Mouse (Mus musculus) thymus, postnatal 36 days (tissue): ENCODE measurements around the gene Cd79b.

Experiments used
- DNase-seq, 2 experiments: peaks; one replicate each; pipeline ENCODE4 v3.0.0; 2022; ENCODE audit warnings: mixed read lengths in 2 of 2

Gene Cd79b

DNA sequence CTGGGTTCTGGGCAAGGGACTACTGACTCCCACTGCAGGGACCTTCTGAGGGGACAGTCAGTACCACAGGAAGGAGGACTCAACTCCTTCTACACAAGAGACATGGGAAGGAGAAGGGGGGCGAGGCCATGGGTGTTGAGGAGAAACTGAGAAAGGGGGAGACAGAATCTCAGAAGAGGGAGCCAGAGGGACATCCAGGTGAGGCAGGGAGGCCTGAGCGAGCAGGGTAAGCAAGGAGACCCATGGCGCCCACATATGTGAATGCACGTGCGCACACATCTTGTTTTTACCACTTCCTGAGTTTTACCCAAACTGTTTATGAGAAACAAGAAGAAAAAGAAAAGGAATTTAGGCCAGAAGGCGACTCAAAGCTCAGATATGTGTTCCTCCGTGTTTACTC, 3.2 kb upstream of the Cd79b start:
- DNase-seq = peak; percentile 57 to 71

DNA sequence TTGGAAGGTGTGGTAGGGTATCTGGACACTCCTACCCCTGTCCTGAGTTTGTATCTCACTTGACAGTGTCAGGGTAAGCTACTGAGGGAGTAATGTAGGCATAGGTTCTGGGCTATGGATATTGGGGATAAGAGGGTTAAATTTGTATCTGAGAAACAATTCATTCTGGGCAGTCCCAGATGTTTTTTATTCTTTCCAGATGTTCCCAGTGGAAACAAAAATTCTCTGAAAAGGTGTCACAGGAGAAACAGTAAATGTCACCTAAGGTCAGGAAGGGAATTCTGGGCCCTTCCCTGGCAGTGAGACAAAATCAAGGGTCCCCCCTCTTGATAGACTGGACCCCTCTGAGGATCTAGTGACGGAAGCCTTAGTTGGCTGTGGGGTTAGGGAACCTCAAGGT, 1.9 kb upstream of the Cd79b start:
- DNase-seq = no peak

DNA sequence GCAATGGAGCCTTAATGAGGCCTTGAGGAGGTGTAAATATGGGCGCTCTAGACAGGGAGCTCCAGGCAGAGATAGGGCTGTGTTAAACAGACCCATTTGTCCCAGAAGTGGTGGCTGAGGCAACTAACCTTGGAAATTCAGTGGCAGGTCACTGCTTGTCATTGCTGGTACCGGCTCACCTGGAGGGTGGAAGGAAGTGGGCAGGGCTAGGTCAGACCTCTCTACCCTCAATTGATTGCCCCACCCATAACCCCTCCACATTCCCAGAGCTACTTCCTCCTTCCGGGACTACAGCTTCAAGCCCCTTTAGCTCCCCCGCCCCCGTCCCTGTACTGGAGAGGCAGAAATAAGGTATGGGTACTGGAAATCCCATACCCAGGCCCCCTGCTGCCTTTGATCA, 1.0 kb downstream of the Cd79b start:
- DNase-seq = no peak

DNA sequence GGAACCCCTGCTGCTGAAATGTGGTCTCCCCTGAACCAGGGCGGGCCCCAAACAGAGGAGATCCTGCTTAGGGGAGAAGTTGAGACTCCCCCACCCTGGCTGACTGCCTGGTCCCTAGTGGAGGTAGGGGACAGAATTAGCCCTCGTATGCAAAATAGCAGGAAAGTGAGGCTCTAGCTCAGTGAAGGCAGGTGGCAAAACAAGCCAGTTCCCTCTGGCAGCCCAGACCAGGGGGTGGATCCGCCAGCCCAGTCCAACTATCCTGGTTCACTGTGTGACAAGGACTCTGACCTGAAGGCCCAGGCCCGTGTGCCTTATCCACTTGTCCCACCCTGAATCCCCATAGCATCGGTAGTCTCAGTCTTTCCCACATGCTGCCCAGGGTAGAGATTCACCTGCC, 4.4 kb downstream of the Cd79b start:
- no peak for DNase-seq

DNA sequence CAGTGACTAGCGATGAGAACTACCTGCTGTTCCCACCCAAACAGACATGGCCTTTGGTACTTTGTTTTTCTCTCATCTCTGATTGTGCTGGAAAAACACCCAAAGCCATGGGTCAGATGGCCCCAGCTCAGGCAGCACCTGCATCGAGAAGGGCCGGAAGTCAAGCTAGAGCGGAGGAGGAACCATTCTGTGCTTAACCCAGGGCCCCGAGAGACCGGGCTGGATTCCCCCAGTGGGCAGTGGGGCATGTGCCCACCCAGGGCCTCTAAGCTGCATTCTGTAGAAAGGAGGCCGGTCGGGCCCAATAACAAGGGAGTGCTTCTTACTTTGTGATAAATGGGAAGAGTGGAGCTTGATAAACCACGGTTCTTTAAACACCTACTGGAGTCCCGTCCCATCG, 6.4 kb downstream of the Cd79b start:
- no peak for DNase-seq

DNA sequence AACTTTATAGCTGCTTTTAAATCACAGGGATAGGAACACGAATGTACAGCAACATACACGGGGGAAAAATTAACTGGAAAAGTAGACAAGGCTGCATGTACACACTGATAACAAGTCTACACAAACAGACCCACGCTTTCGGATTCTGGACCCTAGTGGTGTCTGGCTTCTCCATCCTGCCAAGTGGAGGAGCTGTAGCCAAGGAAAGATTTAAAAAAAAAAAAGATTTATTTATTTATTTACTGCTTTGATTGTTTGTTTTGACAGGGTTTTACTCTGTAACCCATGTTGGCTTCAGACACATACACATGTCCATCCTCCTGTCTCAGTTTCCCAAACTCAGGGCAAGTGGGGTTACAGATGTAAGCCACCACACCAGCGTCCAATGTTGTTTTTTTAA, 7.1 kb downstream of the Cd79b start:
- DNase-seq = no peak

DNA sequence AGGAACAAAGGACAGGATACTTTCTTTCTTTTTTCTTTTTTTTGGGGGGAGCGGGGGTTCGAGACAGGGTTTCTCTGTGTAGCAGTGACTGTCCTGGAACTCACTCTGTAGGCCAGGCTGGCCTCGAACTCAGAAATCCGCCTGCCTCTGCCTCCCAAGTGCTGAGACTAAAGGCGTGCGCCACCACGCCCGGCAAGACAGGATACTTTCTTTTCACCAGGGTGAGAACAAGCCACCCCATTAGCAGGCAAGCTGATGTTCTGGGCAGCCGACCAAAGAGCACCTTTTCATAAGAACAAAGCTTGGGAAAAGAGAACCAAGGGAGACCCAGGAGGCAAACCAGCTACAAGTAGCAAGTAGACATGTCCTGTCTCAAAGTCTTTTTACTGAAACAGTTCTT, 7.8 kb downstream of the Cd79b start:
- DNase-seq = no peak

DNA sequence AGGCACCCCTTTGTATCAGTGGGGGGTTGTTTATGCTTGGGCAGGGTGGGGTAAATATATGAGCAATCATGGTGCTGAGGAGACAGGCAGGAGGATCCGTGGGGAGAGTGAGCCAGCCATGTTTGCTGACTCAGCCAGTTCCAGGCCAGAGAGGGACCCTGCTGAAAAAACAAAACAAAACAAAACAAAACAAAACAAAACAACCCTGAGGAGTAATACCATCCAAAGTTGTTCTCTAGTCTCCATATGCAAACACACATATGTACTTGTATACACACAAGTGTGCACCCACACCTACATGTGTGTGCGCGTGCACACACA, 8.5 kb downstream of the Cd79b start:
- no peak for DNase-seq

DNA sequence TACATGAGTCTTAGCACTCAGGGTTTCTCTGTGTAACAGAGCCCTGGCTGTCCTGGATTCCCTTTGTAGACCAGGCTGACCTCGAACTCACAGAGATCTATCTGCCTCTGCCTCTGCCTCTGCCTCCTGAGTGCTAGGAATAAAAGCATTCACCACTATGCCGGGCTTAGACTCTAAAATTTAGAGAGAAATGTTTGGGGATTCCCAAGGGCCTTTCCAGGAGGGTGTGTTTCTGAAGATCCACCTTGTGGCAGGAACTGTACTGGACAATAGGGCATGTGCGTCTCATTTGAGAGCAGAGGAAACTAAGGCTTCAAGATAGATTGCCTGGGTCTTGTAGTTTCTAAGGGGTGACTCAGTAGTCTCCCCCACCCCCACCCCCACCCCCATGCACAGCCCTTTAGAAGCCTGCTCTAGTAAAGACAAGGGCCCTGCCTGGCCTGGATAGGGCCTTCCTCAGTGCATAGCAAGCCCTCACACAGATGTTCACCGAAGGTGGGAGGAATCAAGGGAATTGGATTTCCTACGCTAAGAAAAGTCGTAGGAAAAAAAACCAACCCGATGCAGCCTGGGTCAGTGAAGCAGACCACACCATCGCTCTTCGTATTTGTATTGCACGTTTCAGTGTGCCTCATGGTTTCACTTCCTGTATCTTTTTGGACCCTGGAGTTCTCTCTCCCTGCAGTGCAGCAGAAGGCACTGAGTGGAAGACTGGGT, 9.1 kb downstream of the Cd79b start:
- no peak for DNase-seq

DNA sequence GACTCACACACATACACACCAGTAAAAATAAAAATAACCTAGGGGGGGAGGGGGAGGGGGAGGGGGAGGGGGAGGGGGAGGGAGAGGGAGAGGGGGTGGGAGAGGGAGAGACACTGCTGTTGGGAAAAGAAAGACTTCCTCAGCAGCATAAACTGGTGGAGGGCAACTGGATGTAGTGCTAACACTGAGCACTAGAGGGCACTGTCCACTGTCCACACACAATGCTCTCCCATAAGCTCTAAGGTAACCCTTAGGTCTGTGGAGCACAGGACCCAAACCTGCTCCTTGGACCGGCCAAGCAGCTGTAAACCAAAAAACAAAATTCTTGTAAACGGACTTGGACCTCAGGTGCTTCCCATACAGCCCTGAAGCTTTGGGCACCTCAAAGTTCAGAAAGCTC, 11.9 kb downstream of the Cd79b start:
- peak; percentile 62 to 69 for DNase-seq

DNA sequence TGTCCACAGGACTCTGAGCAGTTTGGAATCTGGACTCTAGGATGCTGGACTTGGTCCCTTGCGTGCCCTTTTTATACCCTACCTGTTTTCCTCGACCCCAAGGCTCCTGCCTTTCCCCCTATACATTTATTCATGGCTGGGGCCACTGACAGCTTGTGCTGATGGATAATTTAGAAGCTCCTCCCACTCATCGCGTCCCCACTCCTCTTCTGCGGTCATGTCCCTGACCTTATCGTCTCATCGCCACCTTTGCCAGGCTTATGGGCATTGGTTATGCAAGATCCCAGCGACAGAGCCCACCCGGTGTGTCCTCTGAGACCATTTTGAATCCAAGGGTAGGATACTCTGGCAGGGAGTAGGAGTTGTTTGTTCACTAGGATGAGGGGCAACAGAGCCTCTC, 12.8 kb downstream of the Cd79b start, which contains the start of gene Gh:
Gene Gh (minus strand): TSS at position 101 of the 400 bp plus-strand sequence.
- DNase-seq = no peak

DNA sequence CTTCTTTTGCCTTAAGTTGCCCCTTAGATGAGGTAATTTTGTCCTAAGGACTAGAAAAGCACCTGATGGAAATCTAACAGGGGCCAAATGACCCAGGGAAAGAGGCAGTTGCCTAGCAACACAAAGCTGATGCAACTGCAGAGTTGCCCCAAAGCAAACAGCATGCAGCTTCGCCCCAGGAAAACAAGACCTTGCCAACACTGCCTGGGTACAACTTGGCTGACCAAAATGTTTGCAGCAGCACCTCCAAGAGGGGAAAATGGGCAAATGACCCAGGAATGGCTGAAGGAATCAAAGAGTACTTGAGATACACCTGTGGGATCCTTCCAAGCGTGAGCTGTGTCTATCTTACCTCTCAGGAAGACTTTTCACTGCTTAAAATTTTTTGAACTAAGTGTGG, 22.7 kb downstream of the Cd79b start:
- no peak for DNase-seq

DNA sequence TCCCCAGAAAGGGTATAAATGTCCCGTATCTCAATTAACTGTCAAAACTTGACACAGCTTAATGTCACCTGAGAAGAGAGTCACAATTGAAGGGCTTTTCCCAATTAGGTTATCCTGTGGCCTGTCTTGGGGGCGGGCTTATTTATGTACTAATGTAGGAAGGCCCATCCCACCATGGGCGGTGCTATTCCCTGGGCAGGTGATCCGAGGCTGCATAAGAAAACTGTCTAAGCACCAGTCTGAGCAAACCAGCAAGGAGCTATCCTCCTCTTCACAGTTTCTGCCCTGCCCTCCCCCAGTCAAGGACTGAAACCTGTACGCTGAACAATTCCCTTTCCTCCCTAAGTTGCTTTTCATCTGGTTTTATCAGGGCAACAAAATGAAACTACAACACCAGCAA, 24.2 kb downstream of the Cd79b start:
- DNase-seq = no peak

DNA sequence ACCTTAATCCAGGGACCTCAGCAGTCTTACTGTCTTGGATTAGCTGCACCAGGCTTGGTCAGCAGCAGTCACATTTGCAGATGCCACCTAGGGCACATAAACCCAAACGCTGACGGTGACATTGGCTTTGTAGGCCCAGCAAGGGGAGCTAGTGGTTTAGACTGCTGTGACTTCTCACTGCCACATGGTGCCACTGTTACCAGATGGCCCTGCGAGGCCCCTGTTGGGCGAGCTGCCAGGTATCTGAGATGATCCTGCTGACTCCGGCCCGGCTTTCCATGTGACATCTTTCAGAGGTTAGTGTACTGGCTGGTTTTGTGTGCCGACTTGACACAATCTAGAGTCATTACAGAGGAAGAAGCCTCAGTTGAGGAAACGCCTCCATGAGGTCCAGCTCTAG, 25.2 kb downstream of the Cd79b start:
- DNase-seq = no peak

DNA sequence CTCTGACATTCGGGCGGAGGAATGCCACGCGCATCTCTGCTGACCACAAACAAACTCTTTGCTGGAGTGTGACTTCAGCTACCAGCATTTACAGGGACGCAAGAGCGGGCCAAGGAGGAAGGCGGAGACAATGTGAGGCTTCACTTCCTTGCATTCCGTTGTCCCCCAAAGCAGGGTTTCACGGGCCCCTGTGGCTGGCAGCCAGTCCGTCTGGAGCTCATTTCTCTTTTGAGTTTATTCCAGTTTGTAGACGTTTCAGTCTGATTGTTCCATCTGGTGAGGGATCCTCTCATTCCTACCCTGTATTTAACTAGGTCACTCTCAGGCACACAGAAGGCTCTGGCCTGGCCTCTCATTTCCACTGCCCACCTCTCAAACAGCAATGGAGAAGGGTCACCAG, 27.6 kb downstream of the Cd79b start:
- no peak for DNase-seq

DNA sequence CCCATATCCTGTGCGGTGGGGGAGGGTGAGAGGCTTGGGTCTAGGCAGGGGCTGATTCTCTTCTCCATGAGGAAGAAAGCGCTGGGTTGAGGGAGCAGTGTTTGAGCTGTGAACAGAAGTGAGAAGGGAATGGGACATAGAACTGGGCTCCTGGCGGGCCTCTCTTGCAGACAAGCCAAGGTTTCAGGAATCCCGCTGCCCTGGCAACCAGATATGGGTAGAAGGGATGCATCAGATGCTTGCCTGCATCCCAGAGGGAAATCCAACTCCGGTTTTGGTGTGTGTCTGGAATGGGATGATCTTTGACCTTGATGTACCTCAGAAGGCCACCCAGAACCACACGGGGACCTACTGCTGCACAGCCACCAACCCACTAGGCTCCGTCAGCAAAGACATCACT, 28.4 kb downstream of the Cd79b start:
- no peak for DNase-seq

DNA sequence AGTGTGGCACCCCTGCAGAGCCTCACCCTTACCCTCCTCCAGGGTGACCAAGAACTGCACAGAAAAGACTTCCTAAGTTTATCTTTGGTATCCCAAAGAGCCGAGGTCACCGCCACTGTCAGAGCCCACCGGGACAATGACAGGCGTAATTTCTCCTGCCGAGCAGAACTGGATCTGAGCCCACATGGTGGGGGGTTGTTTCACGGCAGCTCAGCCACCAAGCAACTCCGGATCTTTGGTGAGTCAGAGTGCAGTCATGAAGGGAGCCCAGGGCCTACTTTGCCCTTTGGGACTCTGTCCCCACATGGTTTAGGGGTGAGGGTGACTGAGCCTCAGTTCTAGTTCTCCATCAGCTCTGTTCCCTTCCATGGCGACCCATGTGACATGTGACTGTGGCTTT, 30.4 kb downstream of the Cd79b start:
- DNase-seq = no peak

DNA sequence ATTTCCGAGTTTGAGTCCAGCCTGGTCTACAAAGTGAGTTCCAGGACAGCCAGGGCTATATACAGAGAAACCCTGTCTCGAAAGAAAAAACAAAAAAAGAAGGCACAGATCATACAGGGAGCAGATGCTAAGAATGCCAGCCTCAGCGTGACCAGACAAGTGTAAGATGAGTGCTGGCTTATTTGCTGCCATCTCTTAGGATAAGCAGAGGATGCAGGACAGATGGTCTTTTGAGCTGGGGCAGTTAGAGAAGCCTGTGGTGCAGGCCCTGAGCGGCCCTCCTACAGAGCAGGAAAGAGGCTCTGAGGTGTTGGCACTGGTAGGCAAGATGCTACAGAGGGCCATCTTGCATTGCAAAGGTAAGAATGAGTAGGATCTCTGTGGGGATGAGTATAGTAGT, 31.2 kb downstream of the Cd79b start:
- DNase-seq = no peak

DNA sequence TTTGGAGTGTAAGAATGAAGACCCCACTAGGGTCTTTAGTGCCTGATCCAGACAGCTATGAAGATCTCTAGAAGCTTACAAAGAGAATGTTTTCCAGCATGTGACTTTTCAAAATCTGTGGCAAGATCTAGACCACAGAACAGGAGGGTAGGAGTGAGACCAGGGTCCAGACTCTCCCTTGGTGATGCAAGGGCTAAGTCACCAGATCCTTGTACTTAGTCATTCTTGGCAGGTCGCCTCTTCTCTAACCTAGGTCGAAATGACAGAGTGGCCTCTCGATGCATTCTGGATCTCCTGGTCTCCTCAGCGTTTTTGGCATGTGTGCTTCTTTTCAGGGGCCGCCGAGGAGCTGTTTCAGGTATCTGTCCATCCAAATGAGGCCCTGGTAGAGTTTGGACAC, 32.1 kb downstream of the Cd79b start:
- no peak for DNase-seq

DNA sequence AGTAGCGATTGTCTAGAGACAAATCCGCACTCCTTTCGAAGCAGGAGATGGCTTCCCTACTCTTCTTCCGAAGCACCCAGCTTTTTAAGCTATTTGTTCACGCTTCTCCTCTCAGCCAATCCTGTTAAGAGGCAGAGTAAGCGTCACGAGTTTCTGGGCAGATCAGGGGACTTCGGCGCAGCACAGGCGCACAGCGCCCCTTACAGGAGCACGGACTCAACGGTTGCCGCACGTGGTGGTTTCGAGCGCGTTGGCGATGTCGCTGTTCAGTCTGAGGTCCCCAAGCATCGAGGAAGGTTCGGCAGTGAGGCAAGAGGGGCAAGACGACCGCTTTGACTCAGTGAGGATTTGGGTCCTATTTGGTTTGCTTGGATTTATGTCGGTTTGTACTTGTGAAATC, 38.1 kb downstream of the Cd79b start, which contains the start of gene Tcam1:
Gene Tcam1 (plus strand): TSS at position 219 of the 400 bp plus-strand sequence.
- DNase-seq = peak; percentile 90 to 94

DNA sequence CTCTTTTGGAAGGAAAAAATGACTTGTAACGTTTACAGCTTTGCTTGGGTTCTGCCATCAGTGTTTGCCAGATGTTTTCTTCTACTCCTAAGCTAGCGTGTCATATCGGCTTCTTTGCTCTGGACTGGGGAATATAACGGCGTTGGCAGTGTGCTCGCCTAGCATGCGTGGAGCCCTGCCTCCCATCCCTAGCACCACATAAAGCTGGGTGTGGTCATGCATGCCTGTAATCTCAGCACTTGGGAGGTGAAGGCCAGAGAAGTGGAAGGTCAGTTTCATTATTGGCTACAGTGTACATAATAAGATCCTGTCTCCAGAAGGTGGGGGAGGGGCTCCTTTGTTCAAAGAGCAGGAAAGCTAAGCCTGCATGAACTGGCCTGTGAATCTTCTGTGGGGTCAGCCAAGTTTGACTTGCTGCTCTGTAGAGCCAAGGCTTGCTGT, 39.6 kb downstream of the Cd79b start:
- DNase-seq = peak in 1 of 2 experiments; percentile 7

DNA sequence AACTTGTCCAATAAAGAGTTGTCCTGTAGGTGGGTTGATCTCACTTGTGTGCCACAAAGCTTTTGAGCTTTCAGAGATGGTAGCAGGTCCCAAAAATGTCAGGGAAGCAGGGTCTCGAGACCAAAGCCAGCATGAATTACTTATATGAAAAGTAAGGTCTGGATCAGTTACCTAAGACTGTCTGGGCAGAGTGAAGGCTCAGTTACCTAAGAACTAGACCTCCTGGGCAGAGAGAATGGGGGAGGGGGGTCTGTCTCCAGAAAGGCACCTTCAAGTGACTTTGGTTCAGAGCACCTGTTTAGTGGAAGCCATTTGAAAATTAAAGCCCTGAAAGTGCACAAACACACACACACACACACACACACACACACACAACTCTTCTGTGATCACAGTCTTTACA, 40.2 kb downstream of the Cd79b start:
- no peak for DNase-seq

DNA sequence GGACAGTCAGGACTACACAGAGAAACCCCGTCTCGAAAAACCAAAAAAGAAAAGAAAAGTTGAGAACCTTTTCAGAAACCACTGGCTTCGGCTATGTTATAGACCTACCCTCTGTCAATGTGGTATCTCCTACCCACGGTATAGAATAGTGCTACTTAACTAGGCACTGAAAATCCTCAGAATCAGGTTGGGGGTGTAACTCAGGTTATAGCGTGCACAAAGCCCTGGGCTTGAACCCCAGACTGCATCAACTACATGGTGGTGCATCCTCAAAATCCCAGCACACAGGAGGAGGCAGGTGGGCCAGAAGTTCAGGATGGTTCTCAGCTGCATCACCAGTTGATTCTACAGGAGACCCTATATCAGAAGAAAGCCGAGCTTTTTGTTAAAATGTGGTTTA, 40.8 kb downstream of the Cd79b start:
- no peak for DNase-seq

DNA sequence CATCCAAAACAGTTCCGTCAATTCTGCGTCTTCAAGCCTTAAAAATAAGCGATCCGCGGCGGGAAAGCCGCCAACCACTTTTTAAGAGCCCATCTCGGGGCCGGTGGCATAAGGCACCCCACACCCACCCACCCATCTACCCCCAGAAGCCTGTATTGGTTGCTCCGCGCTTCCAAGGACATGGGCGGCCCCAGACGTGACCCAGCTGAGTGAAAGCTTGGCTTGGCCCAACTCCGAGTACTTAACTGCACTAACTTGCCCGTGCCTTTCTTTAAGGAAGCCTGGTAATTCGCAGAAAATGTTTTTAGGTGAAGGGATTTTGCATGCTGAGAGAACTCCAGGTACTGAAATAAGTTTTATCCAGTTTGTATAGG, 41.3 kb downstream of the Cd79b start:
- DNase-seq = no peak

DNA sequence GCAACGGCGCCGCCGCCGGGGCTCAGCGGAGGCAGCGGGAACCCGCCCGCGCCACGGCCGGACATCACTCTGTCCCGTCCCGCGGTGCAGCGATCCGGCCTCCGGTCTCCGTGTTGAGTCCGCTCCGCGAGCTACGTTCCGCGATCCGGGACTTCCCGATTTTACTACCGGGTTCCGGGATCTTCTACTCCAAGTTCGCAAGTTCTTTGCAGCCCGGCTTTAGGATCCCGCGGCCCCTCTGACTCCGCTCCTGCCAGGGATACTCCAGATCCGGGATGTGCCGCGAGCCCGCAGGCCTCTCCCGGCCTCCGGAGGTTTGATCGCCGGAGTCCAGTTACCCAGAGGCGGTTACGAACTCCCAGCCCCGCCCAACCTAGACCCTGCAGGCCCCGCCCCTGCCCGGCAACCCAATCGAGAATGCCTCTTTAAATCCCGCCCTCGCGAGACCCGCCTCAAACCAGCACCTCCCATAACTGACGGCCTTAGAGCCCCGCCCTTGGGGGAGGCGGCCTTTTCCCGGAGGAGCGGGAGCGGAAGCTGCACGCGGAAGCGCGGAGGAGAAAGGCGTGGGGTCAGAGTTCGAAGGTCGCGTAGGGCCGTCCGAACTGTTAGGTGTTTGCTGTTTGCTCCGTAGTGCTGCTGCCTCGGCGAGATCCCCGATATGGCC, 41.8 kb downstream of the Cd79b start, which contains the start of gene Smarcd2:
Gene Smarcd2 (minus strand): TSS at position 329 of the 667 bp plus-strand sequence.
- peak; percentile 99 to 100 for DNase-seq
